Mouse (Mus musculus) embryonic facial prominence, embryonic 14.5 days (tissue): ENCODE results near the gene Tnfrsf22. TPM values are rescaled to one million over a fixed set of nuclear protein-coding genes. Genes with fewer than 3 reads are reported as not detected.
"Not testable (repeated sequence)": the region's sequence is repeated elsewhere in the genome, so short reads cannot be mapped to it uniquely, and the experiment has no call there.

ENCODE experiments used
- ATAC-seq: fragments of 200-750 bp; cut with Nextera tagmentation; 2 replicates; pipeline ENCODE4 v1.8.0; 2017; ENCODE audit warnings: low read depth, moderate number of reproducible peaks, moderate TSS enrichment
- DNase-seq: peaks from one replicate; pipeline ENCODE4 v3.0.0-alpha.2; 2015; ENCODE audit warnings: low spot score
- H3K27ac ChIP-seq: fragments of 300-500 bp; sonication (generic); replicated peaks from 2 replicates; pipeline ENCODE4 v1.5.1; 2014; ENCODE audit warnings: low read depth, mild to moderate bottlenecking, low read length, moderate library complexity
- H3K27me3 ChIP-seq: fragments of 300-500 bp; sonication (generic); replicated peaks from 2 replicates; pipeline ENCODE4 v1.6.1; 2014; ENCODE audit warnings: low read length; ENCODE audit not compliant: control insufficient read depth, insufficient read depth
- H3K36me3 ChIP-seq: fragments of 300-500 bp; sonication (generic); 2 replicates; pipeline ENCODE4 v1.6.1; 2014; ENCODE audit warnings: low read length, mixed read lengths; ENCODE audit not compliant: control insufficient read depth, insufficient read depth
- H3K4me1 ChIP-seq: fragments of 300-500 bp; sonication (generic); 2 replicates; pipeline ENCODE4 v1.6.1; 2014; ENCODE audit warnings: antibody characterized with exemption, low read length; ENCODE audit not compliant: control insufficient read depth, insufficient read depth
- H3K4me2 ChIP-seq: fragments of 300-500 bp; sonication (generic); 2 replicates; pipeline ENCODE4 v1.6.1; 2014; ENCODE audit warnings: low read depth, mild to moderate bottlenecking, low read length, moderate library complexity, mixed read lengths
- H3K4me3 ChIP-seq: fragments of 300-500 bp; sonication (generic); 2 replicates; pipeline ENCODE4 v1.5.1; 2014; ENCODE audit warnings: low read depth, mild to moderate bottlenecking, low read length
- H3K9ac ChIP-seq: fragments of 300-500 bp; sonication (generic); 2 replicates; pipeline ENCODE4 v1.6.1; 2014; ENCODE audit warnings: low read depth, mild to moderate bottlenecking, low read length, moderate library complexity, mixed read lengths
- H3K9me3 ChIP-seq: fragments of 300-500 bp; sonication (generic); 2 replicates; pipeline ENCODE4 v1.6.1; 2016; ENCODE audit warnings: low read length; ENCODE audit not compliant: control insufficient read depth
- WGBS: fragments of 180-500 bp; shearing (Covaris S2); extraction: QIAGEN DNeasy Blood & Tissue Kit; methylation state at CpG from one replicate; pipeline ENCODE4 v1.1.7; 2014; 5-methylcytosine and 5-hydroxymethylcytosine counted together
- polyA plus RNA-seq: library from polyadenylated mRNA; unstranded; fragments of >200 nt; fragmentation: Nextera tagmentation; extraction: Ambion mirVana; gene quantifications from 2 replicates; pipeline ENCODE4 v1.2.1, GENCODE M21; 2014

Gene Tnfrsf22
- polyA plus RNA-seq, 1 experiment from 2014 or later: 9.1 TPM

DNA sequence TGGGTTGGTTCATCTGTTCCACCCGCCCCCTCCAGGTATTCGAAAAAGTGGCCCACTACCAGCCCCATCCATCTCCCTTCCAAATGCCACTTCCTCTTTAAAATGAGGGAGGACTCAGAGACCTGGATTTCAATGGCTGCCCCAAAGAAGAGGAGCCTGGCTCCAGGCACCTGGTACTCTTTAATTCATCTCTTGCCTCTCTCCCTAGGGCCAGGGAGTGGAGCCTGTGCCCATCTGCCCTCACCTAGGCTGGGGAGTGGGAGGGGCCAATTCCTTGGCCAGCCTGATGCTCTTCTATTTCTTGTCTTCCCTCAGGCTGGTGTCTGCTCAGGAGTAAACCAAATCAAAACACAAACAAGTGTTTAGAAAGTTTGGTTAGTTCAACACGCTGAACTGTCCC lies 37.2 kb upstream of the Tnfrsf22 start:
- not testable (repeated sequence) for H3K9me3 ChIP-seq, H3K4me3 ChIP-seq, H3K4me1 ChIP-seq, H3K27ac ChIP-seq, H3K4me2 ChIP-seq, DNase-seq, H3K27me3 ChIP-seq, ATAC-seq, H3K9ac ChIP-seq
- 71% methylated on average over 3 of the region's 3 CpGs for WGBS
- H3K36me3 ChIP-seq: peaks cover 40% of the 10 kb centered on the region

- peaks cover 35% of the 10 kb centered on the region for H3K36me3 ChIP-seq
- H3K4me2 ChIP-seq, H3K9ac ChIP-seq, H3K27ac ChIP-seq, H3K27me3 ChIP-seq, H3K4me3 ChIP-seq, DNase-seq, H3K4me1 ChIP-seq, ATAC-seq, H3K9me3 ChIP-seq: not testable (repeated sequence)
- 56% methylated on average over 4 of the region's 4 CpGs for WGBS
Observed at GRCm38 (mm10) chr7:143686191-143686590, 36.7 kb upstream of the Tnfrsf22 start.

DNA sequence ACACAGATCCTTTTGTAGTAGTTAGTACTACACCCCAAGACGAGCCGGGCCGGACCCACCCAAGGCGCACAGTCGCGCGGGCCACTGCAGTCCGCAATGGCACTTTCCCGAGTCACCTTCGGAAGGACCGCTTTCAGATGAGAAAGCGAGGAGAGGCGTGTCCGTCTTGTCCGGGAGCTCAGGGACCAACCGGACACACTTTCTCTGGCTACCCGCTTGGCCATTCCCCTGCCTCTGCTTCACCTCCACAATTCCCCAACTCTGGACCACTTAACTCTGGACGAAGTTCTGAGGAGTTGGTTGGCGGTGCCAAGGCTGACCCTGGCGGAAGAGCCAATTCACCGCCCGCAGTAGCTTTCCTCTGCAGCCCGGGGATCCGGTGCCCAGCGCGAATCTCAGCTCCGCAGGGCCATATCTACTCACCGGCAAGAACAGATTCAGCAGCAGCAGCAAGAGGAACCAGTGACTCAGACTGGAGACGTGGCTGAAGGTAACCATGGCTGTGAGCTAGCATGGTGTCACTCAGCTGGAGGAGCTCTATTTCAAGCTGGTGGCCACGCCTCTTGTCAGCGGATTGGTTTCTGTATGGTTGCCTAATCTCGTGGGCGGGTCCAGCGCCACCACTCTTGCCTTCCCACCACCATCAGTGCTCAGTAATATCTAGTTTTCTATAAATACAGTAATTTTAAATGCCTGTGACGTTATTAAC lies 36.1 kb upstream of the Tnfrsf22 start, which contains the start of gene Tnfrsf23:
Gene Tnfrsf23, minus strand, starts transcription at position 514 of the 709 bp plus-strand sequence.
- WGBS: 3% methylated on average over 35 of the region's 35 CpGs

GRCm38 (mm10) chr7:143684569-143684968 lies 35.1 kb upstream of the Tnfrsf22 start:
- H3K9me3 ChIP-seq, H3K4me3 ChIP-seq, H3K4me1 ChIP-seq, H3K4me2 ChIP-seq, ATAC-seq, H3K9ac ChIP-seq, H3K27me3 ChIP-seq, DNase-seq, H3K27ac ChIP-seq: not testable (repeated sequence)
- 72% methylated on average over 1 of the region's 2 CpGs for WGBS
- peaks cover 20% of the 10 kb centered on the region for H3K36me3 ChIP-seq

More for the DNA sequence above, 36.1 kb upstream of the Tnfrsf22 start, which contains the start of gene Tnfrsf23:
- Histone ChIP-seq H3K9me3 (no peaks in the 10 kb centered on the region), H3K27ac (no peak within 1 kb of the TSS), H3K27me3 (no peaks in the 10 kb centered on the region), H3K4me2 (peak within 1 kb of the TSS; percentile 86), H3K36me3 (peaks cover 29% of the 10 kb centered on the region), H3K9ac (peak within 1 kb of the TSS; percentile 49), H3K4me3 (peak within 1 kb of the TSS; percentile 43), H3K4me1 (no peaks in the 10 kb centered on the region)
- peak; percentile 94 for DNase-seq
- peak; percentile 97 for ATAC-seq

- WGBS: 92% methylated on average over 1 of the region's 1 CpGs
- no peaks in the 10 kb centered on the region for H3K36me3 ChIP-seq
- DNase-seq: no peak
- H3K27ac ChIP-seq: no peak overlapping the region
- no peaks in the 10 kb centered on the region for H3K9me3 ChIP-seq
- no peak overlapping the region for H3K4me3 ChIP-seq
- no peak overlapping the region for H3K4me2 ChIP-seq
- H3K27me3 ChIP-seq: no peaks in the 10 kb centered on the region
- no peaks in the 10 kb centered on the region for H3K4me1 ChIP-seq
- ATAC-seq: no peak
- H3K9ac ChIP-seq: no peak overlapping the region
Observed at GRCm38 (mm10) chr7:143681566-143681965, 32.1 kb upstream of the Tnfrsf22 start.

DNA sequence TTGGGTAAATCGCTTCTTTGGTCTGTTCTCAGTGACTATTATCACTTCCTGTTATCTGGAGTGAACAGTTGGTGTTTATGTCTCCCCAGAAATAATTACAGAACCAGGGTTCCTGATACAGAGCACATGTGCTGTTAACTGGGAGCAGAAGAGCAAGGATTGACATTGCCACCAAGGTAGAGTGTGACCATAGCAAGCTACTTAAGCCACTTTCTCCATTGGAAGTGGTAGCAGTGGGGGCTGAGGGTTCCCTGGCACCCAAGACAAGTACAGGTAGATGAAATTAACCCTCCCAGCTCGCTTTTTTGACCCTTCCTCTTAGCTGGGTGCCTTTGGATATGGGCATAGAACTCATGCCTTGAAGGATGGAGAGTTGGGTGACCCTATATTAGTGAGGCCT lies 31.4 kb upstream of the Tnfrsf22 start:
- DNase-seq, H3K27me3 ChIP-seq, H3K36me3 ChIP-seq, H3K9me3 ChIP-seq, H3K9ac ChIP-seq, H3K27ac ChIP-seq, H3K4me3 ChIP-seq, H3K4me2 ChIP-seq, ATAC-seq, H3K4me1 ChIP-seq: not testable (repeated sequence)
- WGBS: 60% methylated on average over 2 of the region's 2 CpGs

DNA sequence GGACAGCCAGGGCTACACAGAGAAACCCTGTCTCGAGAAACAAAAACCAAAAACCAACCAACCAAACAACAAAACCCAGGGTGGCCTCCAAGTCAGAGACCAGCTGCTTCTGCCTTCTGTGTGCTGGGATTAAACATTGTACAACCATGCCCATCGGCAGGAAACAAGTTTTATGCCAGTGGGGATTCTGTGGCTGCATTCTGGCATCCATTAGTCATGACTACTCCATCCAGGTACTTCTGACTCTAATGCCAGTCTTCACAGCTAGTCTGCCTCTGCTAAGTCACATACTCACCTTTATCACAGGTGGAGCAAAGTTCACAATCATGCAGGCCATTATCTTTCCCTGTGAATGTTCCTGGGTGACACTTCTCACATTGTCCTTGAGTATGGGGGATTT lies 30.2 kb upstream of the Tnfrsf22 start:
- DNase-seq, H3K4me1 ChIP-seq, H3K4me2 ChIP-seq, H3K27me3 ChIP-seq, ATAC-seq, H3K4me3 ChIP-seq, H3K36me3 ChIP-seq, H3K9me3 ChIP-seq, H3K9ac ChIP-seq, H3K27ac ChIP-seq: not testable (repeated sequence)
- 73% methylated on average over 2 of the region's 2 CpGs for WGBS

DNA sequence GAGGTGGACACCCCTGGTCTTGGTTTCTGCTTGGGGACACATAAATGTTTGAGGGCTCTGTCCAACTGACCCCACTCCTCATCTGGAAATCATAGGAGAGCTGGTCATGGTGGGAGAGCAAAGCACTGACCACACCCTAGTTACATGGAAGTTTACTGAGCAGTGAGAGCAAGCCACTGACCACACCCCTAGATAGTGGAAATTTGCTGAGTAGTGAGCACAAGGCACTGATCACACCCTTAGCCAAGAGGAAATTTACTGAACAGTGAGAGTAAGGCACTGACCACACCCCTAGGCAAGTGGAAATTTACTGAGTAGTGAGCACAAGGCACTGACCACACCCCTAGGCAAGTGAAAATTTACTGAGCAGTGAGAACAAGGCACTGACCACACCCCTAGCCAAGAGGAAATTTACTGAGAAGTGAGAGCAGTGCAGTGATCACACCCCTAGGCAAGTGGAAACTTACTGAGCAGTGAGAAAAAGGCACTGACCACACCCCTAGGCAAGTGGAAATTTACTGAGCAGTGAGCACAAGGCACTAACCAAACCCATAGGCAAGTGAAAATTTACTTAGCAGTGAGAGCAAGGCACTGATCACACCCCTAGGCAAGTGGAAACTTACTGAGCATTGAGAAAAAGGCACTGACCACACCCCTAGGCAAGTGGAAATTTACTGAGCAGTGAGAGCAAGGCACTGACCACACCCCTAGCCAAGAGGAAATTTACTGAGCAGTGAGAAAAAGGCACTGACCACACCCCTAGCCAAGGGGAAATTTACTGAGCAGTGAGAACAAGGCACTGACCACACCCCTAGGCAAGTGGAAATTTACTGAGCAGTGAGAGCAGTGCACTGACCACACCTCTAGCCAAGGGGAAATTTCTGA lies 17.2 kb upstream of the Tnfrsf22 start:
- no peaks in the 10 kb centered on the region for H3K9me3 ChIP-seq
- DNase-seq (no peak), ATAC-seq (no peak)
- no peak overlapping the region for H3K4me3 ChIP-seq
- no peak overlapping the region for H3K9ac ChIP-seq
- H3K27ac ChIP-seq: no peak overlapping the region
- no peaks in the 10 kb centered on the region for H3K36me3 ChIP-seq
- H3K4me1 ChIP-seq: no peaks in the 10 kb centered on the region
- no peak overlapping the region for H3K4me2 ChIP-seq
- H3K27me3 ChIP-seq: no peaks in the 10 kb centered on the region
